Mouse (Mus musculus) bone marrow, adult 2 months (tissue): ENCODE results near the gene Fndc3b. TPM values are rescaled to one million over a fixed set of nuclear protein-coding genes. Genes with fewer than 3 reads are reported as not detected.

Source experiments
- H3K27ac ChIP-seq: fragments of 200-500 bp; 2 replicates; pipeline ENCODE4 v1.5.1; 2012; ENCODE audit warnings: low read depth, mild to moderate bottlenecking, control low read depth, inconsistent platforms, low read length; ENCODE audit not compliant: control insufficient read depth, poor library complexity, insufficient read depth
- H3K4me1 ChIP-seq: fragments of 200-500 bp; 2 replicates; pipeline ENCODE4 v1.6.1; 2011; ENCODE audit warnings: low read length; ENCODE audit not compliant: control insufficient read depth, insufficient read depth
- H3K4me3 ChIP-seq: fragments of 200-500 bp; replicated peaks from 2 replicates; pipeline ENCODE3; 2011; ENCODE audit warnings: mild to moderate bottlenecking, low read depth, low read length, control low read depth; ENCODE audit not compliant: control insufficient read depth
- CTCF ChIP-seq: fragments of 200-500 bp; IDR thresholded peaks from 2 replicates; pipeline ENCODE4 v1.5.1; 2011; ENCODE audit warnings: low read length, control low read depth; ENCODE audit not compliant: control insufficient read depth, insufficient read depth
- POLR2A ChIP-seq: fragments of 200-500 bp; IDR thresholded peaks from 2 replicates; pipeline ENCODE4 v1.6.1; 2011; ENCODE audit warnings: low read depth, mild to moderate bottlenecking, control low read depth, low read length, borderline replicate concordance; ENCODE audit not compliant: control insufficient read depth
- WGBS: fragments of 180-500 bp; shearing (Covaris S2); methylation state at CpG from one replicate; pipeline ENCODE4 v1.1.7; 2018; 5-methylcytosine and 5-hydroxymethylcytosine counted together
- polyA plus RNA-seq: library from polyadenylated mRNA; stranded (reverse); fragments of >200 nt; gene quantifications from 2 replicates; pipeline ENCODE4 v1.2.4, GENCODE M21; 2011; ENCODE audit warnings: low replicate concordance; ENCODE audit not compliant: missing spikeins, insufficient read depth, insufficient read length

Gene Fndc3b
- polyA plus RNA-seq, 1 experiment, result 4.2 TPM

DNA sequence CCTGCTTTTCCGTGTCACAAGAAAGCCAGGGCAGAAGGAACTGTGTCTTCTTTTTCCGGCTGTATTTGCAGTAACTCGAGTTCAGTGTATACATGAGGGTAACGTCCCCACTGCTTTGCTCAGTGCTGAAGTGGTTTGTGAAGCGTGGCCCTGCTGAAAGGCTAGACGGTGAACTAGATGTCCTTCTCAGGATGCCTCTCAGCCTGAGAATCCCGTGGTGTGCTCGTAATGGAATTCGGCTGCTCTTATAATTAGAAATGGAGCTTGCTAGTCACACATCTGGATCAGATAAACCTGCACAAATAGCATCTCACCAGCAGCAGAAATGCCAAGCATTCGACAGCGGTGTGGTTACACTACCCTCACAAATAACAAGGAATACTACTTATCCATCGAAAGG lies 40.7 kb downstream of the Fndc3b start:
- TF ChIP-seq POLR2A, result no peak
- peaks cover 2% of the 10 kb centered on the region; the same call in 1 of the 2 replicates for H3K4me1 ChIP-seq
- H3K4me3 ChIP-seq, result no peak overlapping the region
- WGBS, result 69% methylated on average over 12 of the region's 12 CpGs
- H3K27ac ChIP-seq, result no peak overlapping the region

DNA sequence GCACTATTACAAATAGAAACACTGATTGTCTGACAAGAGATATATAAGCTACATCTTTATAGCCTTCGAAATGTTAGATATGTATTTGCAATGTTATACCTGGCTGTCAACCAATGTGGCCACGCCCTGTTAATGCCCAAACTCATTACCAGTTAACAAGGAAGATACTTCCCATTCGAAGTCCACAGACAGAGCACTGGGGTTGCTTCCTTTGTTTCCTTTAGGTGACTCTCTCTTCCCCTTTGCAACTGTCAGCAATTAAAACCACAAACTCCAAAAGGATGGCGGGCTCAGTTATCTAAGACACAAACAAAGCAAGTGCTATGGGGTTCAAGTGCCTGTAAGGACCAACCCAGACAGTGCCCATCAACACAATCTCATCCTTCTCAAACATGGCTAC lies 43.8 kb downstream of the Fndc3b start:
- Histone ChIP-seq H3K27ac (no peak overlapping the region), H3K4me1 (peaks cover 2% of the 10 kb centered on the region; the same call in 1 of the 2 replicates), H3K4me3 (no peak overlapping the region)
- TF ChIP-seq POLR2A (no peak), CTCF (no peak)
- WGBS, result 33% methylated on average over 4 of the region's 4 CpGs

DNA sequence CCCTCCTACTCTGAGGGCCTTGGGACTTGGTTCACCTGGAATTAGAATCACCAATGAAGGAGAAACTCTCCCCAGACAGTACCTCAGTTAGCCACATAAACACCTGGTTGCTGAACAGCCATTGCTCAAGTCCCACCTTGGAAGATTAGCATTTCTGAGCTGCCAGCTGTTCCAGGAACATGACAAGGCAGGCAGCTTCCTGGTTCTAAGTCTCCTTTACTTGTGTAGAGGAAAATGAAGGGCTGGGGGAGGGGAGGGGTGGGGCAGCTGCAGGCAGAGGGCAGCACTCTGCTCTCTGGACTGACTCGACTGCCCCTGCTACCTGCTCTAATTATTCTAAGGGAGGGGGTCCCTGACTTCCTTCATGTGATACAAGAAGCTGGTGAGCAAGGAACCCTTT lies 45.8 kb downstream of the Fndc3b start:
- Histone ChIP-seq H3K4me3 (no peak overlapping the region), H3K27ac (no peak overlapping the region), H3K4me1 (peaks cover 2% of the 10 kb centered on the region; the same call in 1 of the 2 replicates)
- no peak for TF ChIP-seq CTCF
- no peak for TF ChIP-seq POLR2A
- 8% methylated on average over 1 of the region's 1 CpGs for WGBS

DNA sequence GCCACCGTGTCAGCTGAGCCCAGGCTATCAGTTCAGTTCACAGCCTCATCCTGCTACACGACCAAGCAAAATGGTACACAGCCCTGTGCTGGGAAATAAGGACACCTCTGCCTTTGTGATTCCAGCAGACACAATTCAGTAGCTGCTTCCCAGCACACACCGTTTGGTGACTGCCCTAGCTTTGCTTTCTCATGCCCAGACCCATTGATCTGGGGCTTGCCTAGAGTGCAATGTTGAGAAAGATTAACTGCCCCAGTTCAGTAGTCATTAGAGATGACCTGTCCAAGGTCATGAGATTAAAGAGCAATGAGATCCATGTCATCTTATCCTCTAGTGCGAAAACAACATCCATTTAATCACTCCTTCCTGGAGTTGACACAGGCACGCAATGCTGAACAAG lies 47.9 kb downstream of the Fndc3b start:
- H3K4me3 ChIP-seq, result no peak overlapping the region
- peaks cover 2% of the 10 kb centered on the region; the same call in 1 of the 2 replicates for H3K4me1 ChIP-seq
- TF ChIP-seq CTCF, result no peak
- no peak for TF ChIP-seq POLR2A
- WGBS, result 77% methylated on average over 5 of the region's 5 CpGs
- H3K27ac ChIP-seq, result no peak overlapping the region

DNA sequence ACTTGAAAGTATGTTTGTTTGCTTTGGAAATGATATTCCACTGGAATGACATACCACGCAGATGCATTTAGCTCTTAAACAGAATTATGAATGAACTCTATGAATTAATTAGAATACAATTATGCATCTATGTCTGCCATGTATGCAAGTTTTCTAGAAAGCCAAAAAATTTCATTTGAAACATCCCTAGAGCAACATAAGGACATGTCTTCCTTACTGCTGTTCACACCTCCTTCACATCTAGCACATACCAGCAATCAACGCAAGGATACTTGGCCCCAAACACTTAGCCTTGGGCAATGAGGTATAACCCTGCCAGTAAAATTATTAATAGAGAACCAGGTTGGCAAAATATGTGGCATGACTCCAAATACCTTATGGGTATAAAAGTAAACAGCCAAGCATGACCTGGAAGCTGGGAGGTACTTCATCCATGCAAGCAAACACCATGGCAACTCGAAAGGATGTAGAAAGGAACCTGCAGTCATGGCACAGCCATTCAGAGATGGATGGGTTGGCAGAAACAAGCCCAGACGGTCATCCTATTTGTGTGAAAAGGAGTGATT lies 52.8 kb downstream of the Fndc3b start:
- Histone ChIP-seq H3K4me3 (no peak overlapping the region), H3K4me1 (peaks cover 6% of the 10 kb centered on the region; the same call in 1 of the 2 replicates), H3K27ac (no peak overlapping the region)
- TF ChIP-seq POLR2A, result no peak
- no peak for TF ChIP-seq CTCF
- 78% methylated on average over 4 of the region's 4 CpGs for WGBS

DNA sequence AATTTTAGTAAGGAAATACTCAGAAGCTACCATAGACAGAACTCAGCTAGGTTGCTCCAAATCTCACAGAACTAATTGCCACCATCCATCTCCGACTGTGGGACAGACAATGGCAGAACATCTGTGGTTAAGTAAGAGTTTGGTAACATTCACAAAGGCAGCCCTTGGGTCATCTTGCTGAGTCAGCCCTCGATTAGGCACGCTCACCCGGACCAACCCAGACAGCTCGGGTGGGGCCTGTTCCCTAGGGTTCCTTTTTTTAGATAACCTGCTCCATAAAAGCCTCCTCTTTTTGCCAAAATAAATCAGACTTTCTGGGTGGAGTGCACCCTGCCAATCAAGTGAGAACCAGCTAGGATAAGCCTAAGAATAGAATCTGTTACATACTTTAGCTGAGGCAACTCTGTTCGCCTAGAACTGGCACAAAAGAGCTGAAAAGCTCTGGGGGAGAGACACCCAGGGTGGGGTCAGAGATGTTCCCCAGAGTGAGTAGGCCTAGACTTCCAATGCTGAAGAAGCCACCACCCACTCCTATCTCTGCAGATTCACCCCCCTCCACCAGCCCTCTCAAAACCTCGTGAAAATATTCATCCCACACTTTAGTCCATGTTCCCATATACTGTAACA lies 54.2 kb downstream of the Fndc3b start:
- TF ChIP-seq POLR2A, result no peak
- H3K27ac ChIP-seq, result peak overlapping the region; percentile 19; the same call in 1 of the 2 replicates
- peaks cover 6% of the 10 kb centered on the region; the same call in 1 of the 2 replicates for H3K4me1 ChIP-seq
- H3K4me3 ChIP-seq, result no peak overlapping the region
- 16% methylated on average over 7 of the region's 7 CpGs for WGBS

DNA sequence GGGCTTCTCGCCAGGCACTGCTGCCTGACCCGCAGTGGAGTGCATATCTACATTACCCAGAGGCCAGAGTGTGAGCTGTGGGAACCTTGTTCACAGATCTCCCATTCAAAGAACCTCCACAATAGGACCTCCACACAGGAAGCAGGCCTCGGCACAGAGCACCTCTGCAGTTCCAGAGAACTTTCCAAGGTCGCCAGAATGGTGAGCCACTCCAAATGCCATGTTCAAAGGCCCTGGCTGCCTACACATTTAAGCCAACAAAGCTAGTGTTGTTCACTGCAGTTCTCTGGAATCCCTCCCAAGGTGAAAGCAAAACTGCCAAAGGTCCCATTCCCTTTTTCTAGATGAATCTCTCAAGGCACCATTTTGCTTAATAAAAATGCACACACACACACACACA lies 55.4 kb downstream of the Fndc3b start:
- WGBS, result 71% methylated on average over 4 of the region's 4 CpGs
- no peak overlapping the region for H3K4me3 ChIP-seq
- peaks cover 8% of the 10 kb centered on the region; the same call in 1 of the 2 replicates for H3K4me1 ChIP-seq

DNA sequence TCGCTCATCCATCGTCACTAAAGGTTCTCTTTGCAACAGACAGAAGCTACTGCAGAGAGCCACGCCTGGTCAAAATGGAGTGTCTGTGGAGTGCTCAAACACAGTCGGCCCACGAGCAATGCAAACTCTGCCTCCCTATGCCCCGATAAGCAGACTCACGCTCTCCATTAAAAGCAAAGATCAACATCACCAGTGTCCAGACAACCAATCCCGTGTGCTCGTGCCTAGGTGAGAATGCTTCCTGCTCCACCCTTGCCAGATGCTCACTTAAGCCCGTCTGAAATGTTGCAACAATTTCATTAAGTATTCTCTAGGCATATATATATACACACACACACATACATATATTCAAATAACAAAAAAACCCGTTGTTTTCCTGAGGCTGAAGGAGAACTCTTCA lies 56.1 kb downstream of the Fndc3b start:
- no peak overlapping the region for H3K4me3 ChIP-seq
- H3K27ac ChIP-seq, result no peak overlapping the region
- H3K4me1 ChIP-seq, result peaks cover 8% of the 10 kb centered on the region; the same call in 1 of the 2 replicates
- WGBS, result 80% methylated on average over 11 of the region's 11 CpGs
- no peak for TF ChIP-seq POLR2A
- no peak for TF ChIP-seq CTCF

More for the DNA sequence above, 55.4 kb downstream of the Fndc3b start:
- TF ChIP-seq CTCF (no peak), POLR2A (no peak)
- H3K27ac ChIP-seq, result no peak overlapping the region
